Mouse (Mus musculus) neutrophil, adult 83 days (primary cell): ENCODE measurements around the gene Ctsa. TPM values are rescaled to one million over a fixed set of nuclear protein-coding genes. Genes with fewer than 3 reads are reported as not detected.

ENCODE experiments used
- total RNA-seq, 2 experiments: library from RNA; stranded (reverse); gene quantifications; one replicate each; pipeline ENCODE4 v1.2.4; 2023

Gene Ctsa
- total RNA-seq = 100 to 1,000 TPM; 182 to 209 TPM

GRCm38 (mm10) chr2:164832748-164833301 lies at the start of gene Ctsa:
Gene Ctsa, plus strand, starts transcription at chr2:164832873.

DNA sequence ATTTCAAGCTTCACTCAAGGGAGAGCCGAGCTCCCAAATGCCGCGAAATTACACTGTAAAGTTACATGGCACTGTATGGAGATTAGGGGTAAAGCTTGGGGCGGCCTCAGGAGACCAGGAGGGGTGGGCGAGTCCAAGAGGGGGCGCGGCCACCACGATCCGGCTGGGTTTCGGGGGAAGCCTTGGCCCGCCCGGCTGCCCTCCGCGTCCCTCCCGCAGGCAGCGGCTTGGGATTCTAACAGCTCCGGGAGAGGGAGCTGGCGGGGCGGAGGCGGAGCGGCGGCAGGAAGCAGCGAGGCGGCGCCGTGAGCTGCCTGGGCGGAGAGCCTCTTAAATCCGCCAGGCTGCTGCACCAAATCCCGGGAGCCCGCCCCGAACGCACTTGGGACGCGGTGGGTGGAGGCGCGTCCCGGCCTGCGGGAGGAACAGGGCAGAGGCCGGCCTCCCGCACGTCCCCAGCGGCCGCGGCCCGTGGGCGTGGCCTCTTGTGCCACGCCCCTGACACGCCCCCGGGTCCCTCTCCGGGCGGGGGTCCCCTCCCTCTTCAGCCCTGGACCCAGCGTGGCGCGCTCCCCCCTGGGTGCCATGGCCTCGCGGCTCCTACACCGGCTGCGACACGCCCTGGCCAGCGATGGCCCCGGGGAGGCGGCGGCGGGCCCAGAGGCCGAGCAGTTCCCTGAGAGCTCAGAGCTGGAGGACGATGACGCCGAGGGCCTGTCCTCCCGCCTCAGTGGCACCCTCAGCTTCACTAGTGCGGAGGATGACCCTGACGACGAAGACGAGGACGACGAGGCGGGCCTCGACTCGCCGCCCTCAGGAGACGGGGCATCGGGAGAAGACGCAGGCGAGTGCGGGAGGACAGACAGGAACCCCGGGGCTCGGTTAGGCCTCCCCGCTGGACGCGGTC lies 46.9 kb upstream of the Ctsa start, which contains the start of gene Snx21:
TSS of gene Snx21 (plus strand) at position 343 of the 907 bp plus-strand sequence.

GRCm38 (mm10) chr2:164804533-164805331 lies 27.9 kb upstream of the Ctsa start, which contains the start of the genes Acot8 and Zswim3:
Gene Acot8, minus strand, starts transcription at chr2:164804882.
Gene Zswim3, plus strand, starts transcription at chr2:164805098.

DNA sequence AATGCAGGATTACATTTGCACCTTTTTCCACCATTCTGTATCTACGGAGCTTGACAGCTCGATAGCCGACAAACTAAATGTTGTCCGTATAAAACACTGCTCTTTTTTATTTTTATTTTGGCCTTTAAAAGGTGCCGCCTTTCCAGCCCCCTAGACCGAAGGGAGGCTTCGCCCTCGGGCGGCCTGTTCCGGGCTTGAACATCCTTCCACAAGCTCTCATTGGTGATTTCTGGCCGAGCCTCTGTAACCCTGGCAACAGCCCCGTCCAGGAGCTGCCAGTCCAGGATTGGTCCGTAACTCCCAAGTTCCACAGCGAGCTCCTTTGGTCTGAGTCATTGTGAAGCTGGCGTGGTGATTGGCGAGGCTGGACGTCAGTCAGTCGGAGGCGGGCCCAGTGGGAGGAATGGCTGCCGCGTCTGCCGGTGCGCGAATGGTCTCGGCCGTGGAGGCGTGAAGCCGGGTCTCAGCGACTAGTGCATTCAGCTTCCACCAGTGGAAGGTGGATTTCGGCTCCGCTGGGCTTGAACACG lies 10.0 kb upstream of the Ctsa start, which contains the start of gene Zswim1:
TSS of gene Zswim1 (plus strand) at position 51 of the 530 bp plus-strand sequence.

DNA sequence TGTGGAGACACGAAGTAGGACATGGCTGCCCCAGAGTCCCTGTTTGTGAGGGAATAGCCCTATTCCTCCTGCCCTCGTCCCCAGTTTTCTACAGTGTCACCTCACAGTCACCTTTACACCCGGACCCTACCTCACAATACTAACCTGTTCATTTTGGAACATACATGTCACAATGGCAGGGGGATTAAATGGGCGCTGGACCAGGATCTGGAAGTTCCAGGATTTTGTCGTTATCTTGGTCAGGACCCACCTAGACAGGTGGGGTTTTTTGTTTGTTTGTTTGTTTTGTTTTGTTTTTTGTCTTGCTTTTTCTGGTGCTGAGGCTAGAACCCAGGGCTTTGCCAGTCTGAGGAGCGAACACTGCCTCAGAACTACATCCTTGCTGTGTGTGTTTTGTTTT lies 4.2 kb upstream of the Ctsa start, which contains the start of gene Spata25:
TSS of gene Spata25 (minus strand) at position 101 of the 400 bp plus-strand sequence.

GRCm38 (mm10) chr2:164833314-164833959 lies 764 bp downstream of the Ctsa start, which contains the start of gene Neurl2:
Gene Neurl2, minus strand, starts transcription at chr2:164833456.

GRCm38 (mm10) chr2:164857101-164857821 lies 24.6 kb downstream of the Ctsa start, which contains the start of gene Pltp:
Gene Pltp, minus strand, starts transcription at chr2:164857711.

DNA sequence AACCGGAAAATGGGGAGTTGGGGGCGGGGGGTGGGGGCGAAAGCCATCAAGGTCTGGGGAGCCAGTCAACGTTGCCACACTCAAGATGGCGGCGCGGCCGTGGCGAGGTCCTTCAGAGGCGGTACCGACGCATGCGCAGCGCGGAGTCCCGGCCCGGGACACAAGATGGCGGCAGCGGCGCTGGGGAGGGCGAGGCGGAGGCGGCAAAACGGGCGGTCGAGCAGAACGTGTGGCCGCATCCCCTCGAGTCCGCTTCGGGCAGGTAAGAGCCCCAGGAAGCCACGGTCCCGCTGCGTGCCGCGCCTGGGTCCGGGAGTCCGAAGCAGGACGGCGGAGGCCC lies 46.5 kb downstream of the Ctsa start, which contains the start of gene Pcif1:
TSS of gene Pcif1 (plus strand) at position 77 of the 340 bp plus-strand sequence.

Other genes starting within 250 kb of the Ctsa start
- gene Wfdc6a, start 247.4 kb upstream of the Ctsa start, total RNA-seq = not detected
- not detected for gene Eppin, start 239.3 kb upstream of the Ctsa start, total RNA-seq
- not detected for gene Wfdc6b, start 219.4 kb upstream of the Ctsa start, total RNA-seq
- not detected for gene Wfdc8, start 219.2 kb upstream of the Ctsa start, total RNA-seq
- not detected for gene Wfdc16, start 194.1 kb upstream of the Ctsa start, total RNA-seq
- 10 to 100 TPM; 13.6 to 15.0 TPM for gene Wfdc10, start 176.8 kb upstream of the Ctsa start, total RNA-seq
- not detected for gene Wfdc9, start 176.3 kb upstream of the Ctsa start, total RNA-seq
- gene Wfdc11, start 158.8 kb upstream of the Ctsa start, total RNA-seq = not detected
- gene Wfdc13, start 147.8 kb upstream of the Ctsa start, total RNA-seq = not detected
- not detected for gene Spint4, start 134.4 kb upstream of the Ctsa start, total RNA-seq
- not detected for gene Spint5, start 117.6 kb upstream of the Ctsa start, total RNA-seq
- under 1 TPM in 1 of 2 experiments, not detected in 1; 0.22 TPM for gene Wfdc3, start 86.9 kb upstream of the Ctsa start, total RNA-seq
- gene Dnttip1, start 86.9 kb upstream of the Ctsa start, total RNA-seq = 10 to 100 TPM; 28.8 to 32.0 TPM
- 100 to 1,000 TPM; 118 to 133 TPM for gene Ube2c, start 63.0 kb upstream of the Ctsa start, total RNA-seq
- gene Tnnc2, start 52.9 kb upstream of the Ctsa start, total RNA-seq = 1 to 10 TPM in 1 of 2 experiments, under 1 TPM in 1; 0.70 to 1.4 TPM
- 1 to 10 TPM; 3.3 to 3.8 TPM for gene Snx21, start 47.0 kb upstream of the Ctsa start, total RNA-seq
- 10 to 100 TPM; 41.6 to 50.0 TPM for gene Acot8, start 28.0 kb upstream of the Ctsa start, total RNA-seq
- 1 to 10 TPM; 3.4 to 4.4 TPM for gene Zswim3, start 27.8 kb upstream of the Ctsa start, total RNA-seq
- 1 to 10 TPM; 3.4 to 3.6 TPM for gene Zswim1, start 10.2 kb upstream of the Ctsa start, total RNA-seq
- gene Spata25, start 4.3 kb upstream of the Ctsa start, total RNA-seq = not detected
- gene Neurl2, start 583 bp downstream of the Ctsa start, total RNA-seq = 1 to 10 TPM; 1.7 to 2.3 TPM
- gene Pltp, start 24.8 kb downstream of the Ctsa start, total RNA-seq = 1 to 10 TPM; 8.9 to 9.6 TPM
- 10 to 100 TPM; 51.1 to 56.8 TPM for gene Pcif1, start 46.4 kb downstream of the Ctsa start, total RNA-seq
- 10 to 100 TPM; 28.2 to 29.1 TPM for gene Zfp335, start 78.9 kb downstream of the Ctsa start, total RNA-seq
- gene Mmp9, start 107.9 kb downstream of the Ctsa start, total RNA-seq = 1,000 to 10,000 TPM; 1,731 to 1,759 TPM
- gene Slc12a5, start 127.9 kb downstream of the Ctsa start, total RNA-seq = 1 to 10 TPM; 4.2 to 6.0 TPM
- gene Ncoa5, start 202.0 kb downstream of the Ctsa start, total RNA-seq = 10 to 100 TPM; 20.7 to 21.4 TPM
- gene Cd40, start 222.8 kb downstream of the Ctsa start, total RNA-seq = 1 to 10 TPM; 7.0 to 8.6 TPM